Mouse (Mus musculus) thymus, adult 2 months (tissue): ENCODE measurements at regions not wholly inside any gene's neighbourhood (a gene's known extent, or its start where the extent isn't known, plus 50 kb on each side); places are given as distances from the start of the nearest gene placed in this dataset.

ENCODE experiments used
- CTCF ChIP-seq: fragments of 200-500 bp; IDR thresholded peaks from 2 replicates; pipeline ENCODE4 v1.5.1; 2012; ENCODE audit warnings: mild to moderate bottlenecking, control low read depth, low read length, moderate library complexity, borderline replicate concordance; ENCODE audit not compliant: control insufficient read depth, poor library complexity, insufficient read depth; ENCODE audit errors: extremely low read depth
- POLR2A ChIP-seq: fragments of 200-500 bp; IDR thresholded peaks from 2 replicates; pipeline ENCODE4 v1.6.1; 2012; ENCODE audit warnings: mild to moderate bottlenecking, low read length, control low read depth, moderate library complexity; ENCODE audit not compliant: control insufficient read depth, poor library complexity, insufficient read depth; ENCODE audit errors: extremely low read depth

DNA sequence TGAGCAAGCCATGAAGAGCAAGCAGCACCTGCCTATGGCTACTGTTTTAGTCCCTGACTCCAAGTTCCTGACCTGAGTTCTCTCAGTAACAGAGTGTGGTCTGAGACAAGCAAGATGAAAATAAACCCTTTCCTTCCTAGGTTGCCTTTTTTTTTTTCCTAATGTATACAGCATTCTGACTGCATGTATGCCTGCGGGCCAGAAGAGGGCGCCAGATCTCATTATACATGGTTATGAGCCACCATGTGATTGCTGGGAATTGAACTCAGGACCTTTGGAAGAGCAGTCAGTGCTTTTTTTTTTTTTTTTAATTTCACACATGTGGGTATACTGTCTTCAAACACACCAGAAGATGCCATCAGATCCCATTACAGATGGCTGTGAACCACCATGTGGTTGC, 69.3 kb upstream of the Usp24 start:
- TF ChIP-seq CTCF: no peak
- TF ChIP-seq POLR2A: no peak
